Mouse (Mus musculus) limb, embryonic 13.5 days (tissue): ENCODE measurements at regions not wholly inside any gene's neighbourhood (a gene's known extent, or its start where the extent isn't known, plus 50 kb on each side); places are given as distances from the start of the nearest gene placed in this dataset.

Experiments
- ATAC-seq: fragments of 200-750 bp; cut with Nextera tagmentation; 2 replicates; pipeline ENCODE4 v1.8.0; 2017; ENCODE audit warnings: low read depth, moderate number of reproducible peaks, moderate TSS enrichment; ENCODE audit not compliant: low FRiP score
- H3K27ac ChIP-seq: fragments of 300-500 bp; sonication (generic); 2 replicates; pipeline ENCODE4 v1.5.1; 2015; ENCODE audit warnings: inconsistent platforms, mild to moderate bottlenecking, moderate library complexity
- H3K27me3 ChIP-seq: fragments of 300-500 bp; sonication (generic); 2 replicates; pipeline ENCODE4 v1.6.1; 2015; ENCODE audit warnings: mild to moderate bottlenecking, inconsistent platforms
- H3K36me3 ChIP-seq: fragments of 300-500 bp; sonication (generic); 2 replicates; pipeline ENCODE4 v1.6.1; 2015; ENCODE audit warnings: inconsistent platforms, mild to moderate bottlenecking, moderate library complexity
- H3K4me1 ChIP-seq: fragments of 300-500 bp; sonication (generic); 2 replicates; pipeline ENCODE4 v1.6.1; 2015; ENCODE audit warnings: inconsistent platforms
- H3K4me2 ChIP-seq: fragments of 300-500 bp; sonication (generic); replicated peaks from 2 replicates; pipeline ENCODE4 v1.6.1; 2015; ENCODE audit warnings: inconsistent platforms, mild to moderate bottlenecking, moderate library complexity
- H3K4me3 ChIP-seq: fragments of 300-500 bp; sonication (generic); 2 replicates; pipeline ENCODE4 v1.5.1; 2015; ENCODE audit warnings: moderate library complexity, mild to moderate bottlenecking, inconsistent platforms
- H3K9ac ChIP-seq: fragments of 300-500 bp; sonication (generic); 2 replicates; pipeline ENCODE4 v1.6.1; 2015; ENCODE audit warnings: mild to moderate bottlenecking, inconsistent platforms
- H3K9me3 ChIP-seq: fragments of 300-500 bp; sonication (generic); 2 replicates; pipeline ENCODE4 v1.6.1; 2016; ENCODE audit warnings: inconsistent platforms
- WGBS: fragments of 180-500 bp; shearing (Covaris S2); methylation state at CpG from one replicate; pipeline ENCODE4 v1.1.7; 2015; 5-methylcytosine and 5-hydroxymethylcytosine counted together

GRCm38 (mm10) chr10:8968276-8968923 is 82.5 kb upstream of the Sash1 start:
- ATAC-seq: peak; percentile 83
- Histone ChIP-seq H3K4me2 (peak overlapping the region; percentile 29; the same call in 1 of the 2 replicates), H3K4me1 (peaks cover 30% of the 10 kb centered on the region), H3K9me3 (no peaks in the 10 kb centered on the region), H3K27me3 (no peaks in the 10 kb centered on the region), H3K36me3 (no peaks in the 10 kb centered on the region), H3K27ac (peak overlapping the region; percentile 7; the same call in 1 of the 2 replicates), H3K9ac (no peak overlapping the region), H3K4me3 (no peak overlapping the region)
- WGBS: 27% methylated on average over 8 of the region's 8 CpGs

- 81% methylated on average over 5 of the region's 5 CpGs for WGBS
- no peak overlapping the region for H3K27ac ChIP-seq
- H3K4me1 ChIP-seq: peaks cover 4% of the 10 kb centered on the region; the same call in 1 of the 2 replicates
- H3K36me3 ChIP-seq: no peaks in the 10 kb centered on the region
- no peak for ATAC-seq
- H3K9ac ChIP-seq: no peak overlapping the region
- no peaks in the 10 kb centered on the region for H3K27me3 ChIP-seq
- no peaks in the 10 kb centered on the region for H3K9me3 ChIP-seq
- H3K4me2 ChIP-seq: no peak overlapping the region
- no peak overlapping the region for H3K4me3 ChIP-seq
Observed at GRCm38 (mm10) chr10:8962921-8963320, 77.1 kb upstream of the Sash1 start.

GRCm38 (mm10) chr10:8960964-8961675 is 75.2 kb upstream of the Sash1 start:
- no peak for ATAC-seq
- Histone ChIP-seq H3K4me3 (no peak overlapping the region), H3K27me3 (no peaks in the 10 kb centered on the region), H3K36me3 (no peaks in the 10 kb centered on the region), H3K4me1 (peaks cover 4% of the 10 kb centered on the region; the same call in 1 of the 2 replicates), H3K9me3 (no peaks in the 10 kb centered on the region), H3K27ac (no peak overlapping the region), H3K4me2 (no peak overlapping the region), H3K9ac (no peak overlapping the region)
- 29% methylated on average over 10 of the region's 10 CpGs for WGBS

- H3K4me2 ChIP-seq: no peak overlapping the region
- H3K27me3 ChIP-seq: no peaks in the 10 kb centered on the region
- H3K4me1 ChIP-seq: peaks cover 11% of the 10 kb centered on the region
- 56% methylated on average over 9 of the region's 9 CpGs for WGBS
- H3K36me3 ChIP-seq: no peaks in the 10 kb centered on the region
- H3K27ac ChIP-seq: no peak overlapping the region
- no peak overlapping the region for H3K9ac ChIP-seq
- ATAC-seq: no peak
- no peaks in the 10 kb centered on the region for H3K9me3 ChIP-seq
- H3K4me3 ChIP-seq: no peak overlapping the region
Observed at GRCm38 (mm10) chr10:8960275-8960960, 74.5 kb upstream of the Sash1 start.

- Histone ChIP-seq H3K27me3 (no peaks in the 10 kb centered on the region), H3K9ac (no peak overlapping the region), H3K27ac (no peak overlapping the region), H3K36me3 (no peaks in the 10 kb centered on the region), H3K4me1 (peaks cover 17% of the 10 kb centered on the region), H3K4me3 (no peak overlapping the region), H3K4me2 (no peak overlapping the region), H3K9me3 (no peaks in the 10 kb centered on the region)
- peak; percentile 45 for ATAC-seq
- 28% methylated on average over 6 of the region's 6 CpGs for WGBS
Observed at GRCm38 (mm10) chr10:8955499-8956211, 69.8 kb upstream of the Sash1 start.

GRCm38 (mm10) chr10:8954003-8954402 is 68.1 kb upstream of the Sash1 start:
- 80% methylated on average over 4 of the region's 4 CpGs for WGBS
- H3K9me3 ChIP-seq: no peaks in the 10 kb centered on the region
- no peaks in the 10 kb centered on the region for H3K27me3 ChIP-seq
- H3K4me2 ChIP-seq: no peak overlapping the region
- peaks cover 22% of the 10 kb centered on the region for H3K4me1 ChIP-seq
- no peak overlapping the region for H3K9ac ChIP-seq
- H3K36me3 ChIP-seq: no peaks in the 10 kb centered on the region
- H3K4me3 ChIP-seq: no peak overlapping the region
- no peak overlapping the region for H3K27ac ChIP-seq
- ATAC-seq: no peak

GRCm38 (mm10) chr10:8952922-8953321 is 67.1 kb upstream of the Sash1 start:
- ATAC-seq: no peak
- WGBS: 65% methylated on average over 5 of the region's 5 CpGs
- no peaks in the 10 kb centered on the region for H3K36me3 ChIP-seq
- H3K27ac ChIP-seq: no peak overlapping the region
- H3K9me3 ChIP-seq: no peaks in the 10 kb centered on the region
- H3K4me3 ChIP-seq: no peak overlapping the region
- peaks cover 22% of the 10 kb centered on the region for H3K4me1 ChIP-seq
- no peak overlapping the region for H3K4me2 ChIP-seq
- no peaks in the 10 kb centered on the region for H3K27me3 ChIP-seq
- no peak overlapping the region for H3K9ac ChIP-seq

- H3K36me3 ChIP-seq: no peaks in the 10 kb centered on the region
- no peak for ATAC-seq
- no peaks in the 10 kb centered on the region for H3K9me3 ChIP-seq
- 84% methylated on average over 3 of the region's 3 CpGs for WGBS
- no peaks in the 10 kb centered on the region for H3K27me3 ChIP-seq
- H3K27ac ChIP-seq: no peak overlapping the region
- no peak overlapping the region for H3K9ac ChIP-seq
- H3K4me2 ChIP-seq: no peak overlapping the region
- H3K4me1 ChIP-seq: peaks cover 22% of the 10 kb centered on the region
- no peak overlapping the region for H3K4me3 ChIP-seq
Observed at GRCm38 (mm10) chr10:8951937-8952336, 66.1 kb upstream of the Sash1 start.

- no peak overlapping the region for H3K4me2 ChIP-seq
- H3K9ac ChIP-seq: no peak overlapping the region
- H3K27me3 ChIP-seq: no peaks in the 10 kb centered on the region
- H3K36me3 ChIP-seq: no peaks in the 10 kb centered on the region
- H3K4me3 ChIP-seq: no peak overlapping the region
- no peaks in the 10 kb centered on the region for H3K9me3 ChIP-seq
- no peak for ATAC-seq
- 62% methylated on average over 10 of the region's 10 CpGs for WGBS
- H3K4me1 ChIP-seq: peaks cover 22% of the 10 kb centered on the region
- H3K27ac ChIP-seq: no peak overlapping the region
Observed at GRCm38 (mm10) chr10:8951236-8951825, 65.5 kb upstream of the Sash1 start.

GRCm38 (mm10) chr10:8948227-8948626 is 62.4 kb upstream of the Sash1 start:
- H3K27me3 ChIP-seq: 0 out of 2 replicates have a peak, but pooled peaks cover 5% of the 10 kb centered on the region
- H3K4me1 ChIP-seq: peaks cover 23% of the 10 kb centered on the region
- ATAC-seq: no peak
- no peaks in the 10 kb centered on the region for H3K36me3 ChIP-seq
- H3K4me3 ChIP-seq: no peak overlapping the region
- no peaks in the 10 kb centered on the region for H3K9me3 ChIP-seq
- no peak overlapping the region for H3K4me2 ChIP-seq
- H3K9ac ChIP-seq: no peak overlapping the region
- H3K27ac ChIP-seq: no peak overlapping the region
- 76% methylated on average over 3 of the region's 3 CpGs for WGBS

GRCm38 (mm10) chr10:8945195-8945751 is 59.4 kb upstream of the Sash1 start:
- Histone ChIP-seq H3K4me1 (peaks cover 11% of the 10 kb centered on the region), H3K4me3 (peak overlapping the region; percentile 30), H3K27ac (peak overlapping the region; percentile 55; the same call in 1 of the 2 replicates), H3K9ac (peak overlapping the region; percentile 46), H3K36me3 (no peaks in the 10 kb centered on the region), H3K9me3 (no peaks in the 10 kb centered on the region), H3K27me3 (0 out of 2 replicates have a peak, but pooled peaks cover 5% of the 10 kb centered on the region), H3K4me2 (peak overlapping the region; percentile 57)
- WGBS: 19% methylated on average over 17 of the region's 17 CpGs
- peak; percentile 82 for ATAC-seq
